Mouse (Mus musculus) spleen, adult 2 months (tissue): ENCODE measurements around the gene Dock4.

Source experiments
- CTCF ChIP-seq: fragments of 200-500 bp; IDR thresholded peaks from 2 replicates; pipeline ENCODE4 v1.5.1; 2011; ENCODE audit warnings: mild to moderate bottlenecking, inconsistent platforms; ENCODE audit not compliant: insufficient read depth, insufficient read length, insufficient replicate concordance; ENCODE audit errors: extremely low read depth
- POLR2A ChIP-seq: fragments of 200-500 bp; IDR thresholded peaks from 2 replicates; pipeline ENCODE4 v1.6.1; 2011; ENCODE audit warnings: low read depth, low read length, inconsistent platforms

DNA sequence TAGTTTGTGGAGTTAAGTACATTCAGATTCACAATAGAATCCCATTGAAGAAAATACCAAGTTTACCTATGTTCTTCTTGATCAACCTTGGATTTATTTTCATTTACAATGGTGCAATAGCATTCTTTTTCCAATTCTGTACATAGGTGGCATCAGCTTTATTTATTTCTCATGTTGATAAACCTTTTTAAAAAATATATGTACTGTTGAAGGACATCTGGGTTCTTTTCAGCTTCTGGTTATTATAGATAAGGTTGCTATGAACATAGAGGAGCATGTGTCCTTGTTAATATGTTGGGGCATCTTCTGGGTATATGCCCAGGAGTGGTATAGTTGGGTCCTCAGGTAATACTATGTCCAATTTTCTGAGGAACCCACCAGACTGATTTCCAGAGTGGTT, 445.4 kb downstream of the Dock4 start:
- TF ChIP-seq CTCF (no peak), POLR2A (no peak)
